Mouse (Mus musculus) testis, adult 2 months (tissue): ENCODE measurements at regions not wholly inside any gene's neighbourhood (a gene's known extent, or its start where the extent isn't known, plus 50 kb on each side); places are given as distances from the start of the nearest gene placed in this dataset.

ENCODE experiments used
- CTCF ChIP-seq: fragments of 200-500 bp; IDR thresholded peaks from 2 replicates; pipeline ENCODE4 v1.5.1; 2012; ENCODE audit warnings: low read depth, mild to moderate bottlenecking, inconsistent platforms, low read length, moderate library complexity; ENCODE audit not compliant: control insufficient read depth, insufficient read depth, insufficient replicate concordance
- POLR2A ChIP-seq: fragments of 200-500 bp; IDR thresholded peaks from 2 replicates; pipeline ENCODE4 v1.6.1; 2012; ENCODE audit warnings: low read depth, mild to moderate bottlenecking, inconsistent platforms, low read length, moderate library complexity; ENCODE audit not compliant: control insufficient read depth

GRCm38 (mm10) chr16:51916337-51916736 lies 114.7 kb upstream of the Cblb start:
- TF ChIP-seq POLR2A: no peak
- no peak for TF ChIP-seq CTCF
